Mouse (Mus musculus) spleen, adult 2 months (tissue): ENCODE data around the gene Zfp981. TPM values are rescaled to one million over a fixed set of nuclear protein-coding genes. Genes with fewer than 3 reads are reported as not detected.
"Not testable (repeated sequence)": the region's sequence is repeated elsewhere in the genome, so short reads cannot be mapped to it uniquely, and the experiment has no call there.

Experiments
- DNase-seq, 2 experiments: peaks; one replicate each; pipeline versions ENCODE4 v3.0.0 to v3.0.0-alpha.2; 2012 to 2021; ENCODE audit warnings: low spot score in 2 of 2, low read depth in 1 of 2
- H3K27ac ChIP-seq: fragments of 200-500 bp; 2 replicates; pipeline ENCODE4 v1.5.1; 2012; ENCODE audit warnings: low read length, inconsistent platforms; ENCODE audit not compliant: insufficient read depth
- H3K27me3 ChIP-seq: fragments of 200-500 bp; 2 replicates; pipeline ENCODE4 v1.6.1; 2012; ENCODE audit warnings: mild to moderate bottlenecking, moderate library complexity, low read length, inconsistent platforms; ENCODE audit not compliant: control insufficient read depth, insufficient read depth
- H3K36me3 ChIP-seq: fragments of 200-500 bp; 2 replicates; pipeline ENCODE4 v1.6.1; 2012; ENCODE audit warnings: mild to moderate bottlenecking, low read length, inconsistent platforms; ENCODE audit not compliant: control insufficient read depth, insufficient read depth
- H3K4me1 ChIP-seq: fragments of 200-500 bp; 2 replicates; pipeline ENCODE4 v1.6.1; 2011; ENCODE audit warnings: inconsistent platforms; ENCODE audit not compliant: control insufficient read depth, insufficient read depth, insufficient read length
- H3K4me3 ChIP-seq: fragments of 200-500 bp; 2 replicates; pipeline ENCODE4 v1.5.1; 2011; ENCODE audit warnings: mild to moderate bottlenecking, inconsistent platforms; ENCODE audit not compliant: insufficient read depth, insufficient read length; ENCODE audit errors: extremely low read depth
- CTCF ChIP-seq: fragments of 200-500 bp; IDR thresholded peaks from 2 replicates; pipeline ENCODE4 v1.5.1; 2011; ENCODE audit warnings: mild to moderate bottlenecking, inconsistent platforms; ENCODE audit not compliant: insufficient read depth, insufficient read length, insufficient replicate concordance; ENCODE audit errors: extremely low read depth
- POLR2A ChIP-seq: fragments of 200-500 bp; IDR thresholded peaks from 2 replicates; pipeline ENCODE4 v1.6.1; 2011; ENCODE audit warnings: low read depth, low read length, inconsistent platforms
- WGBS: fragments of 180-500 bp; shearing (Covaris S2); methylation state at CpG from one replicate; pipeline ENCODE4 v1.1.7; 2018; 5-methylcytosine and 5-hydroxymethylcytosine counted together
- polyA plus RNA-seq: library from polyadenylated mRNA; depleted of rRNA; stranded (reverse); fragments of >200 nt; gene quantifications from 2 replicates; pipeline ENCODE4 v1.2.3, GENCODE M21; 2012

The Zfp981 gene
- polyA plus RNA-seq, 1 experiment = not detected

DNA sequence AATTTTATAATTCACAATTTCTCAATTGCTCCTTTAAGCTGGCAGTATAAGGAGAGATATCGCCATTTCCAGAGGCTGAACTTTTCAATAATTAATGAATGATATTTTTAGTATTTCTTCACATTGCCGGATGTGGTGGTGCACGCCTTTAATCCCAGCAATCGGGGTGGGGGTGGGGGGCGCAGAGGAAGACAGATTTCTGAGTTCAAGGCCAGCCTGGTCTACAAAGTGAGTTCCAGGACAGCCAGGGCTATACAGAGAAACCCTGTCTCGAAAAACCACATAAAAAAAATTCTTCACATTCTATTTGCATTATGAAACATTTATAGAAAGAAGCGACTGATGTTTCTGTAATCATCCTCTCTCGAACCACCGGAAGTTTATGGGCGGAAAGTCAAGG, 19.3 kb upstream of the Zfp981 start:
- WGBS = 86% methylated on average over 10 of the region's 10 CpGs
- H3K27ac ChIP-seq, DNase-seq, H3K4me1 ChIP-seq, H3K27me3 ChIP-seq, H3K36me3 ChIP-seq, H3K4me3 ChIP-seq: not testable (repeated sequence)

DNA sequence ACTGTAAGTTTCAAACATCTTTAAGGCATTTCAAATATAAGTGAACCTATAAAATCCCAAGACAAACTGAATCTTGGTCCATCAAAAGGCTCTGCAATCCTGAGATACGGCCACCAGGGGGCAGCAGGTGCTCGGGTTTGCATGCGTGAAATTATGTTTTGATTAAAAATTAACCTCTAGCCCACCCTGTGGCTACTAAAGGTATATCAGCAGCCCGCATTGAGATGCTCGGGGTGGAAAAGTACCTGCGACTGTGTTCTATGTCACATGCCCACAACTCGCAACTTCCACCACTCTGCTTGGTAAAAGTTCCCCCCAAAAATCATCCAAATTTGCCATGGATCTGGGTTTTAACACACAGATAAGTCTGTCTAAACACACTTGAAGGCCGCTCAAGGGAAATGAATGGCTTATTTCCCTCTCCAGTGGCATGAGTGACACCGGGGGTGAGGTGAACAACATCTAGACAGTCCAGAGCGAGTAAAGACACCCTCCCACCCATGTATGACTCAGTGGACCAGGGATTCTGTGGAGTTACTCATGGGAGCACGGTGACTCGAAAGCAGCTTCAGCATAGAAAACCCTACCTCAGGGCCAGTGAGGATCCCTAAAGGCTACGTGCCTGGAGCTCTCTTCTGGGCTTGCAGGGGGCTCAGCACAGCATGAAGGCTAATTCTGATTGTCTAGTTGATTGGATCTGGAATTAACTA, 18.1 kb upstream of the Zfp981 start:
- not testable (repeated sequence) for H3K4me3 ChIP-seq, H3K27me3 ChIP-seq, H3K27ac ChIP-seq, DNase-seq, H3K36me3 ChIP-seq, H3K4me1 ChIP-seq
- WGBS = 73% methylated on average over 13 of the region's 13 CpGs

DNA sequence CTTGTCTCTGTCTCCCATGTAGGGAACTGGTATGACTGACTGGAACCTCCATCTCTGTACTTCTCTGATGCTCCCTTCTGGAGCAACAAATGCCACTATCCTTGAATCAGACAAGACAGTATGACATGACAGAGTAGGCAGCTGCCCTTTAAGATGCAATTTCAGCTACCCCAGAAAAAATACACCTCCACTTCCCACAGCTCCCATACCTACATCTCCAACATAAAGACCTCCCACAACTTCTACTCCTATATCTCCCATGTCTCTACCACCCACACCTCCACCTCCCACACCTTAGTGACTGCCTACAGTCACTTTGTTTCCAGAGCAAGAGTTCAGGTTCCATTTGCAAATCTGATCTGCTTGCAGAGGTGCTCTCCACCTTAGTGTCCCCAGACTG, 17.2 kb upstream of the Zfp981 start:
- not testable (repeated sequence) for H3K27ac ChIP-seq, H3K4me3 ChIP-seq, DNase-seq, H3K4me1 ChIP-seq, H3K36me3 ChIP-seq, H3K27me3 ChIP-seq

DNA sequence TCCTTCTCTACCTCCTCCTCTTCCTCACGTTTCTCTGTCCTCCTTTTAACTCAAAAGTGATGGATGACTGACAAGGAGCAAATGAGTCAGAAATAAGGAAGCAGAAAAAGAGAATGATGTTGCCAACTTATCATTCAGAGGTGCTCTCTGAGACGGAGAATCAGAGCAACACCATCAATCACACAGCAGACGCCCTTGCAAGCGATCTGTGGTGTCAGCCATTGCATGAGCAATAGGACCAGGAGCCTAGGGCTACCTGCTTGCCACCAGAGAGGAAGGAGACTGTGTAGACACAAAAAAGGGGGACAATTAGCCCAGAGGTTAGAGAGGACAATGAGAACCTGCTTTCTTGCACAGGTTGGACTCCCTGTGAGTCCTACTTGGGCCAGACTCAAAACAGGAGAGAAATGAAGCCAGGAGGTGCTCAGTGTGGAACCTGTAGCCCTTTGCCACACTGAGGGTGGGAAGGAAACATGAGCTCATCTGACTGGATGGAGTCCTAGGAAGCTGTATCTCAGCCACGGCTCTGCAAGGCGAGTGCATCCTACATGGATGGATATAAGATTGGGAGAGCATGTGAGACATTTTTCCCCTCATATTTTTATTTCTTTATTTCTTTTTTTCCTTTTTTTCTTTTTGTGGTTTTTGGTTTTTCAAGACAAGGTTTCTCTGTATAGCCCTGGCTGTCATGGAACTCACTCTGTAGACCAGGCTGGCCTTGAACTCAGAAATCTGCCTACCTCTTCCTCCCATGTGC, 16.5 kb upstream of the Zfp981 start:
- not testable (repeated sequence) for H3K4me3 ChIP-seq, H3K27ac ChIP-seq, H3K36me3 ChIP-seq, DNase-seq, H3K27me3 ChIP-seq, H3K4me1 ChIP-seq
- 65% methylated on average over 6 of the region's 6 CpGs for WGBS

DNA sequence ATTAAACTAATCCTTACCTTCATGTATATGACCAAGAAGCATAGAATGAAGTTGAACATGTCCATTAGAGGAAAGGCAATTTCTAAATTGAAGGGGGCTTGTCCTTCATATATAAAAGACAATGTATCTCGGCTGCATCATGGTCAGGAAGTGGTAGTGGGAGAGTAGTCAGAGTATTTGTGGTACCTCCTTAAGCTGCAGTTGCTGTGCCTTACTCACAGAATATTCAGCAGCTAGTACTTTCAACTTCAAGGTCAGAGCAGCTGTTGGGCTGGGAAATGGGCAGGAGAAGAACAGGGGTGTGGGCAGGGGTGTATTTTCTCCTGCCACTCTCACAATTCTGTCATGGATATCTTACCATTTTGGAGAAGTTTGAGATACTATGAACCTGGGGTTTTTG, 15.1 kb upstream of the Zfp981 start:
- WGBS = 68% methylated on average over 1 of the region's 1 CpGs
- not testable (repeated sequence) for H3K4me3 ChIP-seq, DNase-seq, H3K27ac ChIP-seq, H3K36me3 ChIP-seq, H3K27me3 ChIP-seq, H3K4me1 ChIP-seq

DNA sequence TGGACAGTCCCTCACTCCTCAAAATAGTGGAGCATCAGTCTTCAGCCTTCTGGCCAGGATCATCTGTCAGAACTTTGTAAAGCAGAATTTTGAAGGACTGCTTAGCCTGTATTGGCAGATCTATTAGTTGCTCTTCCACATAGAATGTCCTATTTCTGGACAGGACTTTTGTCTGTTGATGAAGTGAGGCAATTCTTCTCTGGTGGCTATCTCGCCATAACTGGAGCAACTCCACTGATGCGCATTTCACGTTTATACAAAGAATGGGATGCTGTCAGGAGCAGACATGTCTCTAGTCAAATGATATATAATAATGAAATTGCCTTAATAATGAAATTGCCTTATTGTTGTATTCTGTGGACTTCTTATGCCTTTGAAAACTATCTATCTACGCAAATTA, 12.6 kb upstream of the Zfp981 start:
- H3K36me3 ChIP-seq, H3K4me3 ChIP-seq, DNase-seq, H3K27me3 ChIP-seq, H3K4me1 ChIP-seq, H3K27ac ChIP-seq: not testable (repeated sequence)
- WGBS = 76% methylated on average over 4 of the region's 4 CpGs

DNA sequence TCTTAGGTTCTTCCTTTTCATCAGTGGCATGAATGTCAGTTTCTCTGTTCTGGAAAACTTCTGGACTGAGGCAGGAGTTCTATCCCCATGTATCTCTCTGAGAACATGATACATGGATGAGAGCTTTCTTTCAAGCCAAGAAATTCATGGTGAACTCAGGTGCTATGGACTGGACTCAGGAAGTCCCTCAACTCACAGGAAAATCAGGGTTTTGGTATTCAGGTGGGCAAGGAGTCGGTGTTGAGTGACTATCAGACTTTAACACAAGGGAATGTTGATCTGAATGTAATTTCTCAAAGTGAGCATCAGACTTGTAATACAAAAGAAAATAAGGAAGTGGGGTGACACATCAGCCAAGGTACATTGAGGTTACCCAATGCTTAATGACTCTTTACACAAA, 9.8 kb upstream of the Zfp981 start:
- H3K4me3 ChIP-seq, H3K27ac ChIP-seq, H3K36me3 ChIP-seq, H3K27me3 ChIP-seq, H3K4me1 ChIP-seq, DNase-seq: not testable (repeated sequence)
- WGBS = 82% methylated on average over 1 of the region's 1 CpGs

DNA sequence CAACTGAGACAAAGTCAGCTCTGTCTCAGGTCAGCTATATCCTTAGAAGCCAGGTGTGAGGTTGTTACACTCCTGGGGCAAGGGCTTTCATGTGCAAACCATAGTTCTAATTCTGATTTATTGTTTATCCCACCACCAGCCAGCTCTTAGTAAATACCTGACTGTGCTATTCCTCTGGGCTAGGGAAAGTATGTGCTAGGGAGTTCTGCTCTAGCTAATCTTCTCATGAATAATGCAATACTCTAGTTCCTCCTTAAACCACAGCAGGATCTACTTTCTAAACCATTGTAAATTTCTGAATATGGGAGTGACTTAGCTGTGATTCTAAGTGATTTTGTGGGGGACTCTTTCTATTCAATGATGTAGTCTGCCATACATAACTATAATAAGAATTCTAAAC, 9.4 kb upstream of the Zfp981 start:
- no peaks in the 10 kb centered on the region for H3K27me3 ChIP-seq
- no peak overlapping the region for H3K4me3 ChIP-seq
- H3K4me1 ChIP-seq = no peaks in the 10 kb centered on the region
- no peaks in the 10 kb centered on the region for H3K36me3 ChIP-seq
- TF ChIP-seq CTCF (no peak), POLR2A (no peak)
- no peak overlapping the region for H3K27ac ChIP-seq
- no peak for DNase-seq
